Mouse (Mus musculus): ENCODE measurements around the gene Pex7. TPM values are rescaled to one million over a fixed set of nuclear protein-coding genes. Genes with fewer than 3 reads are reported as not detected.

Gene Pex7
- total and polyA plus RNA-seq, 2 experiments from 2014 or later, result 24.2 to 46.7 TPM

GRCm38 (mm10) chr10:19815371-19815770 is 92.1 kb downstream of the Pex7 start:
- no peak; the same call in 1 of the 2 replicates for ATAC-seq (ENCODE audit: insufficient read depth, low read depth)
- Histone ChIP-seq H3K27me3 (ENCODE audit: control insufficient read depth, insufficient read depth, low read length) (no peaks in the 10 kb centered on the region), H3K4me3 (ENCODE audit: low read depth, low read length) (no peak overlapping the region), H3K36me3 (replicated peaks; ENCODE audit: control insufficient read depth, insufficient read depth, low read length) (no peaks in the 10 kb centered on the region), H3K9ac (replicated peaks; ENCODE audit: low read depth, low read length) (no peak overlapping the region), H3K4me1 (ENCODE audit: control insufficient read depth, insufficient read depth) (peaks cover 39% of the 10 kb centered on the region), H3K27ac (ENCODE audit: low read depth) (no peak overlapping the region), H3K9me3 (replicated peaks; ENCODE audit: control insufficient read depth, low read length) (no peaks in the 10 kb centered on the region), H3K4me2 (ENCODE audit: low read depth, low read length) (no peak overlapping the region)
- peak; percentile 52 for DNase-seq (ENCODE audit: low spot score)
- no peak for TF ChIP-seq EP300 (IDR thresholded peaks at IDR 0.05; ENCODE audit: low read depth)
- no peak for TF ChIP-seq CTCF (IDR thresholded peaks at IDR 0.05; ENCODE audit: low read depth)
- WGBS, result 4% methylated on average over 8 of the region's 8 CpGs

- no peak overlapping the region for H3K27ac ChIP-seq (ENCODE audit: low read depth)
- 21% methylated on average over 9 of the region's 9 CpGs for WGBS
These were observed 95.9 kb downstream of the Pex7 start for GRCm38 (mm10) chr10:19811436-19812172.

GRCm38 (mm10) chr10:19804763-19805162 is 102.7 kb downstream of the Pex7 start:
- Histone ChIP-seq H3K9me3 (replicated peaks; ENCODE audit: control insufficient read depth, low read length) (no peaks in the 10 kb centered on the region), H3K9ac (replicated peaks; ENCODE audit: low read depth, low read length) (no peak overlapping the region), H3K4me2 (ENCODE audit: low read depth, low read length) (no peak overlapping the region), H3K4me1 (ENCODE audit: control insufficient read depth, insufficient read depth) (no peaks in the 10 kb centered on the region), H3K4me3 (ENCODE audit: low read depth, low read length) (no peak overlapping the region), H3K36me3 (replicated peaks; ENCODE audit: control insufficient read depth, insufficient read depth, low read length) (no peaks in the 10 kb centered on the region), H3K27ac (ENCODE audit: low read depth) (no peak overlapping the region), H3K27me3 (ENCODE audit: control insufficient read depth, insufficient read depth, low read length) (no peaks in the 10 kb centered on the region)
- no peak for DNase-seq (ENCODE audit: low spot score)
- no peak for ATAC-seq (ENCODE audit: insufficient read depth, low read depth)
- WGBS, result 72% methylated on average over 7 of the region's 7 CpGs
- no peak for TF ChIP-seq CTCF (IDR thresholded peaks at IDR 0.05; ENCODE audit: low read depth)
- no peak for TF ChIP-seq EP300 (IDR thresholded peaks at IDR 0.05; ENCODE audit: low read depth)

More at GRCm38 (mm10) chr10:19811436-19812172, 95.9 kb downstream of the Pex7 start:
- no peaks in the 10 kb centered on the region for H3K27me3 ChIP-seq (ENCODE audit: control insufficient read depth, insufficient read depth, low read length)
- H3K4me2 ChIP-seq (ENCODE audit: low read depth, low read length), result peak overlapping the region; percentile 7; the same call in 1 of the 2 replicates
- no peaks in the 10 kb centered on the region for H3K36me3 ChIP-seq (replicated peaks; ENCODE audit: control insufficient read depth, insufficient read depth, low read length)
- H3K9ac ChIP-seq (replicated peaks; ENCODE audit: low read depth, low read length), result no peak overlapping the region
- H3K4me1 ChIP-seq (ENCODE audit: control insufficient read depth, insufficient read depth), result peaks cover 29% of the 10 kb centered on the region
- DNase-seq (ENCODE audit: low spot score) (peak; percentile 15), ATAC-seq (ENCODE audit: insufficient read depth, low read depth) (no peak)
- TF ChIP-seq CTCF (IDR thresholded peaks at IDR 0.05; ENCODE audit: low read depth) (peak; percentile 39), EP300 (IDR thresholded peaks at IDR 0.05; ENCODE audit: low read depth) (no peak)
- no peaks in the 10 kb centered on the region for H3K9me3 ChIP-seq (replicated peaks; ENCODE audit: control insufficient read depth, low read length)
- no peak overlapping the region for H3K4me3 ChIP-seq (ENCODE audit: low read depth, low read length)

Other genes starting within 250 kb of the Pex7 start
- not detected in 2 replicates for gene Il20ra, start 195.1 kb downstream of the Pex7 start, total RNA-seq (2014; rRNA removed; ENCODE audit: low replicate concordance)
- gene Il20ra, start 195.1 kb downstream of the Pex7 start, polyA plus RNA-seq (2015; fragmentation: Nextera tagmentation; extraction: Ambion mirVana), result not detected in 2 replicates
- 0.62 TPM in 1 of 2 replicates, not detected in the other for gene Slc35d3, start 56.2 kb downstream of the Pex7 start, total RNA-seq (2014; rRNA removed; ENCODE audit: low replicate concordance)
- 0.05 TPM in 2 replicates for gene Slc35d3, start 56.2 kb downstream of the Pex7 start, polyA plus RNA-seq (2015; fragmentation: Nextera tagmentation; extraction: Ambion mirVana)
- 10.7 and 10.8 TPM in 2 replicates for gene Map3k5, start 26.8 kb upstream of the Pex7 start, total RNA-seq (2014; rRNA removed; ENCODE audit: low replicate concordance)
- gene Map3k5, start 26.8 kb upstream of the Pex7 start, polyA plus RNA-seq (2015; fragmentation: Nextera tagmentation; extraction: Ambion mirVana), result 2.2 and 2.5 TPM in 2 replicates
- 5.9 and 22.5 TPM in 2 replicates for gene Map7, start 240.8 kb upstream of the Pex7 start, total RNA-seq (2014; rRNA removed; ENCODE audit: low replicate concordance)
- 7.0 and 7.5 TPM in 2 replicates for gene Map7, start 240.8 kb upstream of the Pex7 start, polyA plus RNA-seq (2015; fragmentation: Nextera tagmentation; extraction: Ambion mirVana)